Mouse (Mus musculus) heart, postnatal 0 days (tissue): ENCODE results near the gene Timeless.

Source experiments
- CTCF ChIP-seq: IDR thresholded peaks from 2 replicates; pipeline ENCODE4 v1.5.1; 2016; ENCODE audit warnings: antibody characterized with exemption, control low read depth, low read depth
- EP300 ChIP-seq: IDR thresholded peaks from 2 replicates; pipeline ENCODE4 v1.6.1; 2016; ENCODE audit warnings: antibody characterized with exemption, low read depth

GRCm38 (mm10) chr10:128259946-128260345, 28.1 kb downstream of the Timeless start:
- TF ChIP-seq CTCF = no peak
- no peak for TF ChIP-seq EP300
